Mouse (Mus musculus) spleen, postnatal 0 days (tissue): Measurements from ENCODE around the gene Abhd12. TPM values are rescaled to one million over a fixed set of nuclear protein-coding genes. Genes with fewer than 3 reads are reported as not detected.

Source experiments
- polyA plus RNA-seq: library from polyadenylated mRNA; unstranded; fragments of >200 nt; fragmentation: Nextera tagmentation; extraction: Ambion mirVana; gene quantifications from 2 replicates; pipeline ENCODE4 v1.2.1, GENCODE M21; 2015

Abhd12 gene
- 24.5 and 32.5 TPM in 2 replicates for polyA plus RNA-seq

GRCm38 (mm10) chr2:150904272-150904935 lies at the start of gene Abhd12:
Abhd12 (minus strand) TSS chr2:150904741.

GRCm38 (mm10) chr2:150904936-150905450 lies 452 bp upstream of the Abhd12 start, which contains the start of gene Gins1:
Gins1 (plus strand) TSS chr2:150905400.

DNA sequence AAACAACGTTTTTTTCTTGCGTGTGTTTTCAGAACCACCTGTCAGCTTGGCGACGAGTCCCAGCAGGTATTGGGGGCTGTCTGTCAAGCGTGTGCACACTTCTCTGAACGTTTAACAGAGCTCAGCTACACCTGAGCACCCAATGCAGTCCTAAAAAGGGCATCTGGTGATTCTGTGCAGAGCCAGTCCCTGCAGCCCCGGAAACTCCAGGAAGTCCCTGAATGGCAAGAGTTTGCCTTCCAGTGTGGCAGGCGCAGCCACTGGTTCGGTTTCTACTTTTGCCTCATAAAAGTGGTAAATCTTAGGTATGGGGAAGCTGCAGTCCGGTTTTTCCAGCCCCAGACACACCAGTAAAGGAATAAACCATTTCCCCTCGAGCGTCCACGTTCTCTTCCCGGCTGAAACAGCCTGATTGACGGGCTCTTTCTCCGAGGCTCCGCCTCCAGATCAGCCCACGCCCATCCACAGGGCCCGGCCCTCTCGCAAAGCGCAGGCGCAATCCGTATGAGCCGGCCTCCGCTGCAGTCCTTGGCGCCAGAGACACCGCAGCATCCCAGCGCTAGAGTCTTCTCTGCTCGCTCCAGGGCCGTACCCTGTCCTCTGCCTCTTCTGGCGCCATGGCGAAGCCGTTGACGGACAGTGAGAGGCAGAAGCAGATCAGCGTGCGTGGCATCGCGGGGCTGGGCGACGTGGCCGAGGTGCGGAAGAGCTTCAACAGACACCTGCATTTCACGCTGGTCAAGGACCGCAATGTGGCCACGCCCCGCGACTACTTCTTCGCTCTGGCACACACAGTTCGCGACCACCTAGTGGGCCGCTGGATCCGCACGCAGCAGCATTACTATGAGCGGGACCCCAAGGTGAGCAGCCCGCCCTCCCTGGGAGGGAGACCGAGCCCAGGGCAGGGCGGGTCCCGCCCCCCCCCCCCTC lies 118.0 kb downstream of the Abhd12 start, which contains the start of gene Pygb:
Pygb (plus strand) TSS at position 485 of the 930 bp plus-strand sequence.

Other genes starting within 250 kb of the Abhd12 start
- gene Acss1, start 236.2 kb downstream of the Abhd12 start, polyA plus RNA-seq: 27.9 and 29.0 TPM in 2 replicates
- gene Vsx1, start 215.4 kb downstream of the Abhd12 start, polyA plus RNA-seq: not detected in 2 replicates
- gene Entpd6, start 155.7 kb downstream of the Abhd12 start, polyA plus RNA-seq: 11.0 and 13.3 TPM in 2 replicates
- 16.8 and 20.5 TPM in 2 replicates for gene Pygb, start 118.0 kb downstream of the Abhd12 start, polyA plus RNA-seq
- 50.1 and 50.5 TPM in 2 replicates for gene Gins1, start 659 bp upstream of the Abhd12 start, polyA plus RNA-seq
- gene Ninl, start 134.6 kb upstream of the Abhd12 start, polyA plus RNA-seq: 9.3 and 9.9 TPM in 2 replicates
- gene Nanp, start 134.7 kb upstream of the Abhd12 start, polyA plus RNA-seq: 83.4 and 97.4 TPM in 2 replicates
- gene Gm14151, start 187.6 kb upstream of the Abhd12 start, polyA plus RNA-seq: not detected in 2 replicates
- gene Gm14147, start 193.5 kb upstream of the Abhd12 start, polyA plus RNA-seq: not detected in 2 replicates